Mouse (Mus musculus) frontal cortex, postnatal 10 days (tissue): ENCODE measurements around the gene Slc35e3.

Experiments used
- DNase-seq, 2 experiments: peaks; one replicate each; pipeline ENCODE4 v3.0.0; 2022; ENCODE audit warnings: low spot score in 2 of 2, mixed read lengths in 1 of 2

Slc35e3 gene

DNA sequence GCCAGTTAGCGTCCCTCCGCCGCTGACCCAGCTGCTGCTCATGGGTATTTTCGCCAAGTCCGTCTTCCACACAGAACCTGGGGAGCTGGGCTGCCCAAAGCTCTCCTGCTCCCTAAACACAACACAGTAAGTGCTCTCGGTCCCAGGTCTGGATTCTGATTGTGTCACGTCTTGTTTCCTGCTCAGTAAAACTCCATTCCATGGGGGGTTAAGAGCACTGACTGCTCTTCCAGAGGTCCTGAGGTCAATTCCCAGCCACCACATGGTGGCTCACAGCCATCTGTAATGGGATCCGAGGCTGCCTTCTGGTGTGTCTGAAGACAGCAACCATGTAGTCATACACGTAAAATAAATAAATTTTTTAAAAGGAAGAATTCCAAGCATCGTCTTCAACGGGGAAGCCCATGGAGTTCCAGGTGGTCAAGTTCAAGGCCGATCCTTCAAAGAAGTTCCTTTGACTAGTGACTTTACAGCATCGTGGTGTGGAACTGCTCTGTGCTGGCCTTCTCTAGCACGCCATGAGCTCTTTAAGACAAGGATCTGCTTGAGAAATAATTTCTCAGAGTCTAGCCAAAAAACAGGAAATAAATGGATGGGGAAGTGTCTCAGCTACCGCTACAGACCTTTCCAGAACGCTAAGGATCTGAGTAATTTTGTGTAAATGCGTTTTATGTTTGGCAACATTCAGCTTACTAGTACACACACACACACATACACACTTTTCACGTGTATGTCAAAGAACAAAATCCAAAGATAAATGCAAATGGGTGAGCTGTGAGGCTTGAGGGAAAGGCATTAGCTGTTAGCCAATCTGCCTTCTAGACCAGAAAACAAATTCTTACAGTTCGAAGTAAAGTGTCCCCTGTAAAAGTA is 61.6 kb downstream of the Slc35e3 start:
- no peak for DNase-seq

DNA sequence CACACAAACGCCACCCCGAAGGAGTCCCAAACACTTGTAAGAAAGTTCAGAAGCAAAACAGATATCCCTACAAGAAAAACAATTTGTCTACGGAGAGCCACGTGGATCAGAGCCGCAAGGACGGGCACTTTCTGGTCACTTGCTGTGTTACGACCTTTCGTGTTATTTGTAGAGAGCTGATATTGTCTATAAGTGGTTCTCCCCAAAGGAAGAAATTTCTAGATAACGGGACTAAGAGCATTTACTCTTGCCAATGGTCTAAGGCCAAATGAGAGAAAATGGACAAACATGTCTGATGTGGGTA is 62.5 kb downstream of the Slc35e3 start:
- DNase-seq: no peak
